Mouse (Mus musculus) layer of hippocampus, postnatal 36 days (tissue): ENCODE data around the gene Pkd1l2. TPM values are rescaled to one million over a fixed set of nuclear protein-coding genes. Genes with fewer than 3 reads are reported as not detected.

Experiments used
- DNase-seq, 2 experiments: peaks; one replicate each; pipeline ENCODE4 v3.0.0; 2022
- total RNA-seq, 2 experiments: library from RNA; stranded (reverse); gene quantifications; 2 replicates each; pipeline ENCODE4 v1.2.3; 2021

The Pkd1l2 gene
- total RNA-seq, 2 experiments from 2014 or later = 0.05 TPM; not detected in 1

GRCm38 (mm10) chr8:116954415-116954814 lies 127.8 kb downstream of the Pkd1l2 start:
- DNase-seq = peak; percentile 69 to 74

- no peak for DNase-seq
Measured at GRCm38 (mm10) chr8:116952428-116952827, 129.8 kb downstream of the Pkd1l2 start.

GRCm38 (mm10) chr8:116951778-116952177 lies 130.5 kb downstream of the Pkd1l2 start:
- no peak for DNase-seq

GRCm38 (mm10) chr8:116951369-116951768 lies 130.9 kb downstream of the Pkd1l2 start:
- no peak for DNase-seq

- no peak for DNase-seq
Measured at GRCm38 (mm10) chr8:116947589-116947988, 134.7 kb downstream of the Pkd1l2 start.

GRCm38 (mm10) chr8:116946851-116947250 lies 135.4 kb downstream of the Pkd1l2 start:
- no peak for DNase-seq

- peak in 1 of 2 experiments; percentile 21 for DNase-seq
Measured at GRCm38 (mm10) chr8:116946268-116946838, 135.9 kb downstream of the Pkd1l2 start.

Other genes starting within 250 kb of the Pkd1l2 start
- 10 to 100 TPM; 13.2 to 16.0 TPM for gene Cmc2, start 161.0 kb downstream of the Pkd1l2 start, total RNA-seq
- 1 to 10 TPM; 1.0 to 1.4 TPM for gene Cenpn, start 160.7 kb downstream of the Pkd1l2 start, total RNA-seq
- gene Atmin, start 139.1 kb downstream of the Pkd1l2 start, total RNA-seq = 10 to 100 TPM; 37.7 to 39.9 TPM
- 1 to 10 TPM; 8.0 TPM for gene 1700030J22Rik, start 103.5 kb downstream of the Pkd1l2 start, total RNA-seq
- 10 to 100 TPM; 40.3 to 46.2 TPM for gene Gcsh, start 88.9 kb downstream of the Pkd1l2 start, total RNA-seq
- gene Bco1, start 13.4 kb upstream of the Pkd1l2 start, total RNA-seq = under 1 TPM in 1 of 2 experiments, not detected in 1; 0.20 TPM
- gene Gan, start 75.7 kb upstream of the Pkd1l2 start, total RNA-seq = 10 to 100 TPM; 18.2 to 18.7 TPM
- gene Cmip, start 174.6 kb upstream of the Pkd1l2 start, total RNA-seq = 100 to 1,000 TPM; 278 to 289 TPM